Mouse (Mus musculus) cerebellum, adult 9-10 months (tissue): ENCODE measurements around the gene Gm281.
"Not testable (repeated sequence)": the region's sequence is repeated elsewhere in the genome, so short reads cannot be mapped to it uniquely, and the experiment has no call there.

Source experiments
- DNase-seq: peaks from one replicate; pipeline ENCODE4 v3.0.0; 2022

Gm281 gene

DNA sequence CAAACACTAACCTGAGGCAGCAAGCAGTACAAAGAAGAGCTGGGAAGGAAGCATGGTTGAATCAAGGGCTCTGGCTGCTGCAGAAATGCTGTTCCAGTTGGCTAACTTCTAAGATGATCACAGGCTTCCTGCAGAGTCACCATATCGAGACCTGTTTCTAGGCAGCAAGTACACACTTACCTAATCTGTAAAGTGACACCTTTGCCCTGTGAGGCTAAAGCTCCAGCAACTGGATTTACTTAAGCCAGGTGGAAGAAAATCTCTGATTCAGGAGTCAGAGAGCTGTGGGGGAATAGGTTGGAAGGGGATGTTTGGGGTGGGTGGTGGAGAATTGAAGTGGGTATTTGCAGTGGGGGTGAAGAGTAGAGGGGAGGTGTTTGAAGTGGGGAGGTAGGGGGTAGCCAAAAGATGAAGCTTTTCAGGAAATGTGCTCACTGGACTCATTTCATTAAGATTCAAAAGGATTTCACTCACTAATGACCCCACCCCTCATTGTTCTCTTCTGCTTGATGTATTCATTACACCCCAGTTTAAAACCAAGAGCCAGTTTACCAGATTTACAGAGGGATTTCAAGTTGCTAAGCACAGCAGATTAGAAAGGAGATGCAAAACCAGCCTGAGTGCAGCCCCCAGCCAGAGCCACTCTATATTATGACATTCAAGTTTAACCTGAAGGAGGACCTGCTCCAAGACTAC lies at the start of gene Gm281:
Gene Gm281, minus strand, starts transcription at position 92 of the 696 bp plus-strand sequence.
- no peak for DNase-seq

DNA sequence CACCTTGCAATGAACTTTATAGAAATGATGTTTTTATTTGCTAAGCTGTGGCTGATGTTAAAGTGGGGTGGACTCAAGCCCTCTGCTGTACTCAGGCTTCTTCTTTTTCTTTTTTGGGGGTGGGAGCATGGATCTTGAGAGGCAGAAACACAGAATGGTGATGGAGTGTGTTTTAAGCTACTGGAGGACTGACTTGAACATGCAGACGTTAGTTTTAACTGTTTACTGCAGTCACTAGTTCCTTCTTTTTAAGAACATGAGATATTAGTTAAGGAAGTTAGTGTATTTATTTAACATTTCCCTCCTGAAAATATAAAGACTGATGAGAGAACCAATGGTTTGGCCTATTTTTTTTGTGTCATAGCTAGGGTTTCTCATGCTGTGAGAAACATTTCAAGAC lies 49.2 kb upstream of the Gm281 start:
- DNase-seq: no peak

DNA sequence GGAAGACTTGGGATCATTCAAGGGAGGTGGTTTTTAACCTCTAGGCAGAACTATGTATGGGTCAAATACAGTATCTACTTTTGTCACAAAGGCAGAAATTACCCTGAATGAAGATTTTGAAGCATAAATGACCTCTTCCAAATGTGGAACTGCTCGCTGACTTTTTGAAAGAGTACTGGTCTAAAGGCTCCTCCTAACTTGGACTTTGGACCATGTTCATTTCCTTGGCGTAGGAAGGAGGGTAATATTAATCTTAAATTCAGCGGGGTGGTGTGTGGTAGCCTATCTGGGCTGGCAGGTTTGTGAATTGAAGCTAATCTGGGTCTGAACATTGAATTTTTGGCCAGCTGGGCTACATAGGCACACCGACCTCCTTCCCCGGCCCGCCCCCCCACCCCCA lies 48.2 kb upstream of the Gm281 start:
- no peak for DNase-seq

DNA sequence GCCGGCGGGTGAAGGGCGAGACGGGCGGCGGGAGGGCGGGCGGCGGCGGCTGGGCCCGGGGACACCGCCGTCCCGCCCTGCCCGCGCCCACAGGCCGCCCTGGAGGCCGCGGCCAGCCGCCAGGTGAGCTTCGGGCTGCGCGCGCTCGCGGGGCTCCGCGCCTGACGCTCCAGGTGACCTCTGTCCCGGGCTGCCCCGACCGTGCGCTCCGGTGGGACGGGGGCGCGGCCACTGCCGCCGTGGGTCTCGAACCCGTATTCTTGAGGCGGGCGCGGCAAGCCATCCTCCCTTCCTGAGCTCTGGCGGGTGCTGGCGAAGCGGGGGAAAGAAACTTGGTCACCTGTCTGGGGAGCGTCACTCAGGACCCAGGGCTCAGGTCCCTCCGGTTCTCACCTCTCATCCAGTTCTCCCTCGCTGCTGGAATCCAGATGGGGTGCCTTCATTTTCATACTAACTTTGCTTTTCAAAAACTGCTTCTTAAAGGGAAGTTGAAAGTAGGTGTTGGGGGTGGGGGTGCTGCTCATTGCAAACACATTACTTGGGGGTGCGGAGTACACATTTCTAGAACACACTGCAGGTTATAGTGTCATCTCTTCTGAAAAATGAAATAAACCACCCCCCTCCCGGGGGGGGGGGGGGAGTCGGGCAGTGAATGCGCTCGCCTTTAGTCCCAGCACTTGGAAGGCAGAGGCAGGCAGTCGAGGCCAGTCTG lies 47.3 kb upstream of the Gm281 start, which contains the start of the genes Atxn7 and Thoc7:
Gene Atxn7, plus strand, starts transcription at position 40 of the 712 bp plus-strand sequence.
Gene Thoc7, minus strand, starts transcription at position 452 of the 712 bp plus-strand sequence.
- peak; percentile 58 for DNase-seq

DNA sequence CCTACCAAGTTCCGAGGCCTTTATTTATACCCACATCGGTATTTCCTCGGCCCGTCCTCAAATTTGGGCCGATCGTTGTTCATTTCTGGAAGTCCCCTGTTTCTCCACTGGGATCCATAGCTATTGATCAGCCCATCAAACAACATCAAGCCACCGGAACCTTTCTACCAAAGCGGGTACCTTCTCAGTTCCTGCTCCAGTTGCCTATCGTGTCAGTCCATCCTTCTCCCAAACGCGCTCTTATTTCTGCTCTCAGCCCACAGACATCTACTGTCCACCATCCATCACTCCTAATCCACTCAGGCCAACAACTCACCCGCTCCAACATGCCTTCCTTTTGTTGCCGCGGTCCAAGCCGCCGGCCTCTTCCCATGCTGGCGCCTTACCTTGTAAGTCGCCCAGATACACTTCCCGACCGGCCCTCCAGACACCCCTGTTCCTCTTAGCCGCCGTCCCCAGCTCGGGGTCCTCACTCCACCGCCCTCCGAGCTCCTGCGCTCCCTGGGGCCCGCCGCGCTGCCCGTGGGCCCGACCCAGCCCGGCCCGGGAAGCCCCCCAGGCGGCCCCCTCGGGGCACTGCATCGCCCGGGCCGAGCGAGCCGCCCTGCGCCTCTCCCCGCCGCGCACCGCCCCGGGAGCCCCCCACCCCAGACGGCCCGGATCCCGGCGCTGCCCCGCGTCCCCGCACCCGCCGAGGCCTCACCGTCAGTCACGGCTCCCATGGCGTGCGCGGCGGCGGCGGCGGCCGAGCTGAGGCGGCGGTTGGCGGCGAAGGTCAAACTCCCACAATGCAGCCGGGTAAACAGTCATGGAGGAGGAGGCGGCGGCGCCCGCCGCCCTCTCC lies 46.4 kb upstream of the Gm281 start:
- DNase-seq: peak; percentile 58

DNA sequence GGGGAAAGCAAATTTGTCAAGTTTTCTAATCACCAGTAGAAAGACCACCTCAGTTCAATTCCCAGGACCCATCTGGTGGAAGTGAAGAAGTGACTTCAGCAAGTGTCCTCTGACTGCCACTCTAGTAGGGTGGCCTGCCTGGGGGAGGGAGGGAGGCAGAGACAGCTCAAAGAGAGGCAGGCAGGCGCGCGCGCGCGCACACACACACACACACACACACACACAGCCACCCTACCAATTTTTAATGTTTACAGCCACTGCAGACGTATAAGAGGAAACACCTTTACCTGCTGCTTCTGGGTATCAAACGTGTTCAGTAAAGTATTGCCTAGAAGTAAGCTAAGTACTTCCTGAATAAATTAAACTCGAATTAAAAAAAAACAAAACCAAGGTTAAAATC lies 45.8 kb upstream of the Gm281 start:
- DNase-seq: peak; percentile 46

DNA sequence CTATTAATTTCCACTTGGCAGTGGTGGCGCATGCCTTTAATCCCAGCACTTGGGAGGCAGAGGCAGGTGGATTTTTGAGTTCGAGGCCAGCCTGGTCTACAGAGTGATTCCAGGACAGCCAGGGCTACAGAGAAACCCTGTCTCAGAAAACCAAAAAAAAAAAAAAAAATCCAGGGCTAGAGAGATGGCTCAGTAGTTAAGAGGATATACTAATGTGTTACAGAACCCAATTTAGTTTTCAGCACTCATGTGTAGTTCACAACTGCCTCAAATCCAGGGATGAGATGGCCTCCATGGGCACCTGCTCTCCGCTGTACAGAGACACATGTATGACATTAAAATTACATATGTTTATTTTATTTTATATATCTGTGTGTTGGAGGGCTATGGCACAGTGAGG lies 37.9 kb upstream of the Gm281 start:
- not testable (repeated sequence) for DNase-seq

DNA sequence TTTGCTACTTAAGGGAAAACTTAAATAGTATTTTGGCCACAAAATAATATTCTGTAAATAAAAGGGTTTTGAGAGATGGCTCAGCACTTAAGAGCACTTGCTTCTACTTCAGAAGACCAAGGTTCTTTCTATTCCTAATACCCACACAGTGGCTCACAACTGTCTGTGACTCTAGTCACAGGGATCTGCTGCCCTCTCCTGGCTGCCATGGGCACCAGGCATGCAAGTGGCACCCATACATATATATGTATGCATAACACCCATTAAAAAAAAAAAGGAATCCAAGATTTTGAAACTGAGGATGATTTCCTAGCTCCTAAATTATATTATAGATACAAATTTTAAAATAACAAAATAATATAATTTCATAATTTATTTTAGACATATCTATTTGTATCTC lies 36.1 kb upstream of the Gm281 start:
- no peak for DNase-seq

DNA sequence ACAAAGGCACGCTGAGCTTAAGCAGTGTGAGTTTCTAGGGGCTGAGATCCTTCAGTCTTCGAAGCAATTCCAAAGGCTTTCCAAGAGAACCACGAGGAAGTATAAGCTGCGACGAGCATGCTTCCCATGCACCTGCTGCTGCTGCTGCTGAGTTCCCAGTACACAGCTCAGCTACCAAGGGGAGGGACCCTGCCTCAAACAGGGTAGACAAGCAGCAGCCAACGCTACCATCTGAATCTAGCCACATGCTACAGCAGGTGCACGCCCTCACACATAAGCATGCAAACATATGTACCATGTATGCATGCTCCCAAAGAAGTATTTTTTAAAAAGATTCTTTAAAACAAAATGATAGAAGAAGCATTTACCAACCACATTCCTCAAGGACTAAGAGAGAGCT lies 34.1 kb upstream of the Gm281 start:
- DNase-seq: no peak

DNA sequence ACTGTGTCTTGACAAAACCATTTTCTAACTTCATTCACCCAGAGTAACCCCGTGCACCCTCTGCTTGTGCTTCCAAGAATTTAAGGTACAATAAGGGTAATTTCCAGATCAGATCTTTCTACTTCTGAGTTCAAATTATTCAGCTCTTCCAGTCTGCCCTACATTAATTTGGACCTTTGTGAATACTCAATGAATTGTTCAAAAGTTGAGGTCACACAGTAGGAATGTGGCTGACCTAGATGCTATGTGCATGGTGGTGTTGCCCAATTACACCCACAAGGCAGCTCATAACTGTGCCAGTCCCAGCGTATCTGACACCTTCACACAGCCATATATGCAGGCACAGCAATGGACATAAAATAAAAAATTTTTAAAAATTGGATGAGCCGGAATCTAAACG lies 30.4 kb upstream of the Gm281 start:
- no peak for DNase-seq

DNA sequence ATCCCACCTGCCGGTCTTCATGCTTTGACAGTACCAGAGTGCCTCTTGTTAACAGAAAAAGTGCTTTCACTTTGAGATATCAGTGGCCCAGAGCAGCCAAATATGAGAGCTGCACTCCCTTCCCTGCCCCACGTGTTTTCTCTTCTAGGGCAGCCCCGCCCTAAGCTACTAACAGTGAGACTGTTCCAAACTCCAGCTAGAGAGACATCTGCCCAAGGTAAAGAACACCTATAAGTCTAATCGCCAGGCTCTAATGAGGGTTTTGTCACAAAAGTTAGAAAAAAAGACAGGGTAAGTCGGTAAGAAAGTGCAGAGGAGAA lies 19.7 kb upstream of the Gm281 start:
- no peak for DNase-seq

DNA sequence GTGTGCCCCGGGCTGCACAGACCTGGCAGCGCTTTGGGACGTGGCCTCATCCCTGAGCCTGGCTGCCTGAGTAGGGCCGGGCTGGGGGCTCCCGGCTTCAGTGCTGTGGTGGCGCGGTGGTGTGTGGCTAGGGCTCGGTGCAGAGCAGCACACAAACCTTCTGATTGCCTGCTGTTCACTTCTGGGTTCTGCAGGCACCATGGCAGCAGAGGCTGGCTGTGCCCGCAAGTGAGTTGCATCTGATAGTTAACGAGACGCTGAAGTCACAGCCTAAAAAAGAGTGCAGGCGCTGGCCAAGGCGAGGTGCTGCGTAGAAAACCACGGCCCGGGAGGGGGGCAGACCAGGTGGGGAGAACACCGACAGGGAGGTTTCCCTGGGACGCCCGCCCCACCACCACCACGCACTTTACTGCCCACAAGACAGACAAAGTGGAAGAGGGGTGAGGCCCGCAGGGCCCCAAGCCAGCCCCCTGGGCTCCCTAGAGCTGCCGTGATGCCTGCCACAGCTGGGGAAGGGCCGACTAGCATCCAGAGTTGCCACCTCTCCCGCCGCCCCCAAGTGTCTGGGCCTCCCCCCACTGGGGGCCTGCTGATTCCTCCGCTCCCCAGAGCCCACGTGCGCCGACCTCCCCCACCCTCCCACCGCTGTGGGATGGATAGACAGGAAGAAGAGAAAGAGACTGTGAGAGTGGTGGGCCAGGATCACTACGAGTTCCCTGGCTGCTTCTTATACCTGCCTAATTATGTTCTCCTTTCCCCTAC lies 19.2 kb upstream of the Gm281 start:
- DNase-seq: no peak

DNA sequence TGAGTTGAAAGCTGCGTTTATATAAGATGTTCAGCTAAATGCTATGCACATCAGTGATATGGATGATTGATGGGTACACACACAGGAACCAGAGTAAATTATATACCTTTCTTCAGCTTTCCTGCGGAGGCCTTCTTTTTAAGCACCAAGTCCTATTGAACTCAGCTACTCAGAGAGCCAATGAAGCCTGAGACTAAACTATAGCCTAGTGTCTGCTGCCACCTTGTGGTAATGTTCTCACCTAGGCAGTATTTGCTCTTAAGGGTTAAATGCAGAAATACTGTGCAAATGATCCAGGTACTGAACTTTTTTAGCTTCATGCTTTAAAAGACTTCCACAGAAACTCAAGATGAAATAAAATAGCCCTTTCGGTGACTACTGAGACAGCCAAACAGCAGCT lies 3.4 kb upstream of the Gm281 start:
- DNase-seq: peak; percentile 73

DNA sequence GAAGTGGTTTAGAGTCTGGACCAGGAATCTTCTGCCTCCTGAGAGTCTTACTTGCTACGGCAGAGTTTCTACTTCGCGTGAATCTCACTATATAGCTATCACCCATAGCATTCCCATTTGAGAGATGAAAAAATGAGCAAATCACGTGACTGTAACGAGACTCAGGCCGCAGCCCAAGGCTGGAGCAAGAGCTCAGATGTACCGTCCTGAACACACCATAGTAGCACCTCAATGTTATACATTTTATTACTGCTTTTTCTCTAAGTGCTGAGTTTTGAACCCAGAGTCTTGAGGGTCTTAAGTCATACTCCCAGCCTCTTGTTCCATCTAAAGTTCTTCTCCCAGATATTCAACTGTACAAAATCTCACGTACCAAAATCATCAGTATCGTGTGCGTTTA lies 2.9 kb upstream of the Gm281 start:
- no peak for DNase-seq

DNA sequence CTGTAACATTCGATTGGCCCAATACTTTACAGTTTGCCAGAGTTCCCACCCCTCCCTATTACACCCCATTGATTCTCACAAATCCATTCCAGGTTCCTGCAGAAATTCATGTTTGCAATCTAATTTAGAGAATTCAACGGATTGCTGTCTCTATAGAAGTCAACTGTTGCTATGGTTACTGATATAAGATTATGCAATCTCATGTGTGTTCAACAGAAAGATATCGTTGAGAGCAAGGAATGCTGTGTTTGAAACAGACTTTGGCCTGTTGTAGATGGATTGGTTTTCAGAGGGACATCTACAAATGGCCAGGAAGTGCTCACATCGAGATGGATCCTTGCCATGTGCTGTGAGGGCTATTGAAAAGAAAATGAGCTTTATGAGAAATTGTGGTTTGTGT lies 929 bp upstream of the Gm281 start:
- DNase-seq: no peak

DNA sequence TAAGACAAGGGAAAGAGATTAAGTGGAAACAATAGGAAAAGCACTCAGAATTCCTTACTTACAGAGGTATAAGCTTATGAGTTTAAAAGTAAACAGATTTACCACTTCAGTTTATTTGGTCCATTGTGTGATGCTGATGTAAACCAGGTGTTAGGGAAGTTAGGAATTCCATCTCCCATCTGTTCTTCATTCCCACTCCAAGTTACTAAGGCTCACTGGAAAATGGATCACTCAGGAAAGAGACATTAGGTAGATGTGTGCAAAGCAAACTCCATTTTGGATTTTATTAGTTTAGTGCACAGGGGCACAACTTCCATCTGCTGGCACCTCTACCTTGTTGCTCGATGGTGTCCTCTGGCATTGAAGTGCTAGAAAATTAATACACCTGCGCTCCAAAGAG lies 4.1 kb downstream of the Gm281 start:
- no peak for DNase-seq

DNA sequence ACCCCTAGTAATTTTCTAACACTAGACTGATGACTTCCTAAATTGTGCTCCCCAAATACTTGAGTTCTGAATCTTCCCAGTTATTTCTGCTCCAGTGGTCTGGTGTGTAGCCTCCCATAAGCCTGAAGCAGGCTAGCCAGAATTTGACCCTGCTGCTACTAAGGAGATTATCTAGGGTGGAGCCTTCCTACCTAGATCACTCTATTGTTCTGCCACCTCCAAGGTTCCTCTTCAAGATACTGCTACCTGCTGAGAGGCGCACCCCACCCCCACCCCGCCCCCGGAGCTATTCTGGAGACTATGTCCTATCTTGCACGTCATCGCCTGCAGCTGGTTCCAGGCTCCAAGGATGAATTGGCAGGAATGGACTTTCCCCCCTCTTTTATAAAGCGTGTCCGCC lies 7.1 kb downstream of the Gm281 start:
- no peak for DNase-seq

DNA sequence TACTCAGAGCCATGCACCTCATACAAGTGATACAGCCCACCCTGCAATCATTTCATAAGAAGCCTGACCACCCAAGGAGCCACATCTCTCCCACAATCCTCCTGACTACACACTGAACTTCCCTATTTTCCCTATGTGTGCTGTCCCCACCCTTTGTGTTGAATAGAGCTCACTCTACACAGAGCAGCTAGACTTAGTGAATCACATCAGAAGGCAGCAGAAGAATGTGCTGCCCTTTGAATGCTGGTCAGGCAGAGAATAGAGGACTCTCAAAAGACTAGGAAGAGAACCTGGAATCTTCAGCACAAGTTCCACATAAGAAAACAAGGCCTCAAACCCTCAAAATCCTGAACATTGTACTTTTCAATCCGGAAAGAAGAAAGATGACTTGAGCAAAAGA lies 7.8 kb downstream of the Gm281 start:
- DNase-seq: no peak

DNA sequence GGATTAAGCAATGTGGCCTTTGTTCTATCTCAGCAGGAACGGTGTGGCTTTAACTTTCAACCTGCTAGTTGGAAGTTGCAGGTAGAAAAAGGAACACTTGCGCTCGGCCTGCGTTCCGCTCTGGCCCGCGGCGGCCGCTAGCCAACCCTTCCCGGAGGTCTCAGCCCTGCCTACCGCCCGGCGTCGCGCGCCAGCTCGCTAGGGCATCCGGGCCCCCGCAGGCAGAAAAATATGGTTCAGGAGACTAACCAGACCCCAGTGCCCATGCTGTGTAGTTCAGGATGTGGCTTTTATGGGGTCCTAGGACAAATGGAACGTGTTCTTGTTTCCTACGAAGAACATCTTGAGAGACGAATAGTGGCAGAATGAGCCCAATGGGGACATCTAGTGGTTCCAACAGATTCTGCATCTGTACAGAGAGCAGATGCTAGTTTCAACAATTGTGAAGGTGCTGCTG lies 12.6 kb downstream of the Gm281 start:
- peak; percentile 68 for DNase-seq

DNA sequence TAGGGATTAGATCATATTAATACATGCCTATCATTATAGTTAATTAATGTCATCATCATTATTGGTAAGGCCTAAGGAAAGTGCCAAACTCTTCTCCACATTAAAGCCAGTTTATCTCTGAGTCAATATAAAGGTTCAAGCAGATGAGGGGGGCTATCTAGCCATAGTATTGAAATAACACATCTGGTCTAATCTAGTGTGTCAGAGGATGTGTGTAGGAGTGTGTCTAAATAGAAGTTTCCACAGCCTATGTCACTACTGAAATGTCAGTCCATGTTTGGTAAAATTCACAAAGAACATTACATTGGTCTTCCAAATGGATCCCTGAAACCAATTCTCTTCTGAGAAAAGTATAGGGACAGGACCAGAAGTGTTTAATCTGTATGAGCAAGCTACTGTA lies 19.1 kb downstream of the Gm281 start:
- DNase-seq: no peak

DNA sequence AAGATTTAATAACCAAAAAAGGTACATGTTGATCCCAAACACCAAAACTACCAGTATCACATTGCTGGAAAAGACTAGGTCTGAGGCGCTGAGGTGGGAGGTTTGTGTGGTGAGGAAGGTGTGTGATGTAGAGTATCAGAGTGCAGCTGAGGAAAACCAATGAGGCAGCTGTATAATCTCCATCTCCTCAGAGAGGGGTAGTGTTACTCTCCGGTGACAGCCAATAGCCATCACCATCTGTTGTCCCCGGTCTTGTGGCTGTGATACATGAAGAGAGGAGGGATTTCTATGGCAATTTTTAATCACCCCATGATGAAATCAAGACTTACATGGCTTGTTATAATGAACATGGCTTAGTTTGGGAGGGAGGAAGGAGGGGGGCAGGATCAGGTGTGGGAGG lies 20.5 kb downstream of the Gm281 start:
- no peak for DNase-seq

DNA sequence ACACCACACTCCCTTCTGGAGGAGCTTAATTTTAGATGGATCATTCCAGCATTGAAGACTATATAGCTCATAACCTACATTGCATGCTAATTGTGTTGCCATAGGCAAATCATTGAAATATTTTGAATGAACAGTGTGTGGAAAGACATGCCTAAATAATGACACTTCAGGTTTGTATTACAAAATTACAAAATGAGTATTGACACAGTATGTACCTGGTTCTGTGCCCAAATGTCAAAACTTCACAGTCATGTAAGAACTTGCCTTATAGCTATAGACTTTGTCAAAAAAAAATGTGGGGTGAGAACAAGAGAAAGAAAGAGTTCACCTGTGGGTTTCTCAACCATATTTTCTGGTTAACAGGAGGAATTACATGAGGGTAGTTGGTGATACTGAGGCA lies 52.9 kb downstream of the Gm281 start:
- DNase-seq: no peak
